Mouse (Mus musculus): ENCODE data around the gene Art4. TPM values are rescaled to one million over a fixed set of nuclear protein-coding genes. Genes with fewer than 3 reads are reported as not detected.

Art4 gene
- polyA plus RNA-seq, 1 experiment, result 0.11 TPM

DNA sequence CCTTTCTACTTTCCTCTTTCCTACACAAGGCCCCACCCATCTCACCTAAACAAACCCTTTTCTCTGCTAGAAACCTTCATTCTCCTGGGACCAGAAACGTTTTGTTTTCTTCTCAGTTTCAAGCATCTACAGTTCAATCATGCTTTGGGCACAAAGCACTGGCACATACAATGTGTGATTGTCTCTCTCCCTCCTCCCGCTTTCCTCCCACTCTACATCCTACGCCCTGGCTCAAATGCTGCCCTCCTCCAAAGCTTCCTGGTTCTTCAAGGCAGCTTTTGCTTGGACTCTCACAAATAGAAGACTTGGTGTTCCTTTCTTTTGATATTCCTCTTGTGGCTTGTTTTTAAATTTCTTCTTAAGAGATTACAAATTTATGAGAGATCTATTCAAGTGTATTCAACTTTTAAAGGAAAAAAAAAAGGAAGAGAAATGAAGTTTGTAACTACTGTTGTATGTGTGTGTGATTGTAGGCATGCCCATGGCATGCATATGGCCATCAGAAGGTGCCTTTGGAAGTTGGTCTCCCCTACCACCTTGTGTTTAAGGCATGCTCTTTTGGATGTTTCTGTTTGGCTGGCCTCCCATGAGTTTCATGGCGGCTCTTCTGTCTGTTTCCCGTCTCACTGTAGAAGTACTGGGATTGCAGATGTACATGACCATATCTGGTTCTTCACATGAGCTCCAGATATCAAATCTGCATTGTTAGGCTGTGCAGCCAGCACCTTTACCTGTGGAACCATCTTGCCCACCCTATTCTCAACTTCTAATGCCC is 11.6 kb downstream of the Art4 start:
- Histone ChIP-seq H3K36me3 (ENCODE audit: control insufficient read depth, insufficient read depth, low read length) (no peaks in the 10 kb centered on the region), H3K27ac (ENCODE audit: insufficient read depth, low read depth, low read length) (no peak overlapping the region), H3K4me3 (ENCODE audit: low read depth, low read length) (no peak overlapping the region), H3K4me1 (ENCODE audit: control insufficient read depth, insufficient read depth, insufficient read length, low read length) (no peaks in the 10 kb centered on the region), H3K27me3 (ENCODE audit: control insufficient read depth, insufficient read depth, low read length) (no peaks in the 10 kb centered on the region)
- 68% methylated on average over 5 of the region's 5 CpGs for WGBS
- TF ChIP-seq POLR2A (IDR thresholded peaks at IDR 0.05; ENCODE audit: low read depth, low read length) (no peak), CTCF (IDR thresholded peaks at IDR 0.05; ENCODE audit: extremely low read depth, insufficient read length, insufficient replicate concordance, low read depth, low read length) (no peak)

DNA sequence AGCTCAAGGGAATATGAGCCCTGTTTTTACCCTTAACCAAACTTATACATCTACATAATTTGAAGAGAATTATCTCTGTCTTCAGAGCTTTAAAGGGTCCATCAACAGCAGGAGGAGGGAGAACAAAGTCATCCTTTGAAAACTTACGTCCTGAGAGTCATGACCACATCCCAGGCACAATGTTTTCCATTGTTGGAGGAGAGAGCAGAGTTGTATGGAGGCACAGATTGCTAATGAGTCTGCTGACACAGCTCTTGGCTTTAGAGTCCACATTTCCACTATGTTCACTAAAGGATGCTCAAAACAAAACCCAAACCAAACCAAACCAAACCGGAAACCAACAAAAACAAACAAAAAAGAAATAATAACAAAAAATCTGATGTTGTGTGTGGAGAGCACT is 12.6 kb downstream of the Art4 start:
- H3K27me3 ChIP-seq (ENCODE audit: control insufficient read depth, insufficient read depth, low read length), result no peaks in the 10 kb centered on the region
- TF ChIP-seq CTCF (IDR thresholded peaks at IDR 0.05; ENCODE audit: extremely low read depth, insufficient read length, insufficient replicate concordance, low read depth, low read length) (no peak), POLR2A (IDR thresholded peaks at IDR 0.05; ENCODE audit: low read depth, low read length) (no peak)
- no peaks in the 10 kb centered on the region for H3K4me1 ChIP-seq (ENCODE audit: control insufficient read depth, insufficient read depth, insufficient read length, low read length)
- H3K27ac ChIP-seq (ENCODE audit: insufficient read depth, low read depth, low read length), result no peak overlapping the region
- H3K4me3 ChIP-seq (ENCODE audit: low read depth, low read length), result no peak overlapping the region
- H3K36me3 ChIP-seq (ENCODE audit: control insufficient read depth, insufficient read depth, low read length), result no peaks in the 10 kb centered on the region
- 68% methylated on average over 2 of the region's 2 CpGs for WGBS

DNA sequence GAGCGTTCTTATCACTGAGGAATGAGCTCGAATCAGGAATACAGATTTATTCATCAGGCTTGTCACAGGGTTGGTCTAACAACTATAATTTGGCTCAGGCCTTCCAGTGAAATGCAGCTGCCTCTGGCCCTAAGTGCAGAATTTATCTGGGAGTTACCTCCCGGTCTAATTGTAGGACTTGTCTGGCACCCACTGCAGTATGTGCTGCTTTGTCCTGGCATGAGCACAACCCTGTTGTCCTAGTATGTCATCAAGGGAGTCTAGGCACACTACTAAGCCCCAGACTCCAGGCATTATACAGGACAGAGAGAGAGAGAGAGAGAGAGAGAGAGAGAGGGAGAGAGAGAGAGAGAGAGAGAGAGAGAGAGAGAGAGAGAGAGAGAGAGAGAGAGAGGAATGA is 20.2 kb downstream of the Art4 start:
- TF ChIP-seq CTCF (IDR thresholded peaks at IDR 0.05; ENCODE audit: extremely low read depth, insufficient read length, insufficient replicate concordance, low read depth, low read length) (no peak), POLR2A (IDR thresholded peaks at IDR 0.05; ENCODE audit: low read depth, low read length) (no peak)
- Histone ChIP-seq H3K27me3 (ENCODE audit: control insufficient read depth, insufficient read depth, low read length) (no peaks in the 10 kb centered on the region), H3K4me1 (ENCODE audit: control insufficient read depth, insufficient read depth, insufficient read length, low read length) (no peaks in the 10 kb centered on the region), H3K27ac (ENCODE audit: insufficient read depth, low read depth, low read length) (no peak overlapping the region), H3K36me3 (ENCODE audit: control insufficient read depth, insufficient read depth, low read length) (no peaks in the 10 kb centered on the region), H3K4me3 (ENCODE audit: low read depth, low read length) (no peak overlapping the region)
- WGBS, result 59% methylated on average over 3 of the region's 3 CpGs

DNA sequence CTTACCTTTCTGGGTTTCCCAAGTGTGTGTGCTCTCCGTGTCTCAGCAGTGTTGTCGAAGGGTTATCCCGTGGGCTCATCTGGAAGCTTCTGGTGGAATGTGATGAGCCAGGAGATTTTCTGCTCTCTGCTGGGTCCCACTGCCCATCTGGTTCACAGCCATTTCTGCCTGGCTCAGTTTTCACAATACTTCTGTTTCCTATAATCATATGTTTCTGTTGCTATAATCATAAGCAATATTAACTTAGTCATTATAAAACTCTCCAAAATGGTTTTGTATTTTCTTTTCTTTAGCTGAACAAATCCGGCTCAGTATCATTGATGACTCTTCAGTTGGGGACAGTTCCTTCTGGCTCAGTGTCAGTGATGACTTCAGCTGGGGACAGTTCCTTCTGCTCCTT is 22.2 kb downstream of the Art4 start, which contains the start of gene Smco3:
Gene Smco3, minus strand, starts transcription at position 101 of the 400 bp plus-strand sequence.
- H3K4me1 ChIP-seq (ENCODE audit: control insufficient read depth, insufficient read depth, insufficient read length, low read length), result no peaks in the 10 kb centered on the region
- no peaks in the 10 kb centered on the region for H3K36me3 ChIP-seq (ENCODE audit: control insufficient read depth, insufficient read depth, low read length)
- no peak within 1 kb of the TSS for H3K4me3 ChIP-seq (ENCODE audit: low read depth, low read length)
- no peaks in the 10 kb centered on the region for H3K27me3 ChIP-seq (ENCODE audit: control insufficient read depth, insufficient read depth, low read length)
- 58% methylated on average over 4 of the region's 4 CpGs for WGBS
- H3K27ac ChIP-seq (ENCODE audit: insufficient read depth, low read depth, low read length), result no peak within 1 kb of the TSS
- TF ChIP-seq CTCF (IDR thresholded peaks at IDR 0.05; ENCODE audit: extremely low read depth, insufficient read length, insufficient replicate concordance, low read depth, low read length), result no peak
- TF ChIP-seq POLR2A (IDR thresholded peaks at IDR 0.05; ENCODE audit: low read depth, low read length), result no peak

GRCm38 (mm10) chr6:136831712-136832111 is 25.8 kb downstream of the Art4 start:
- Histone ChIP-seq H3K4me3 (ENCODE audit: low read depth, low read length) (no peak overlapping the region), H3K27ac (ENCODE audit: insufficient read depth, low read depth, low read length) (no peak overlapping the region), H3K36me3 (ENCODE audit: control insufficient read depth, insufficient read depth, low read length) (no peaks in the 10 kb centered on the region), H3K4me1 (ENCODE audit: control insufficient read depth, insufficient read depth, insufficient read length, low read length) (peaks cover 3% of the 10 kb centered on the region), H3K27me3 (ENCODE audit: control insufficient read depth, insufficient read depth, low read length) (no peaks in the 10 kb centered on the region)
- no peak for TF ChIP-seq POLR2A (IDR thresholded peaks at IDR 0.05; ENCODE audit: low read depth, low read length)
- WGBS, result 79% methylated on average over 5 of the region's 5 CpGs

GRCm38 (mm10) chr6:136828681-136829080 is 28.9 kb downstream of the Art4 start:
- H3K4me3 ChIP-seq (ENCODE audit: low read depth, low read length), result no peak overlapping the region
- 28% methylated on average over 4 of the region's 4 CpGs for WGBS
- TF ChIP-seq POLR2A (IDR thresholded peaks at IDR 0.05; ENCODE audit: low read depth, low read length) (no peak), CTCF (IDR thresholded peaks at IDR 0.05; ENCODE audit: extremely low read depth, insufficient read length, insufficient replicate concordance, low read depth, low read length) (no peak)
- peaks cover 3% of the 10 kb centered on the region for H3K4me1 ChIP-seq (ENCODE audit: control insufficient read depth, insufficient read depth, insufficient read length, low read length)
- peaks cover 14% of the 10 kb centered on the region for H3K36me3 ChIP-seq (ENCODE audit: control insufficient read depth, insufficient read depth, low read length)
- H3K27me3 ChIP-seq (ENCODE audit: control insufficient read depth, insufficient read depth, low read length), result no peaks in the 10 kb centered on the region
- H3K27ac ChIP-seq (ENCODE audit: insufficient read depth, low read depth, low read length), result no peak overlapping the region; the same call in 1 of the 2 replicates

DNA sequence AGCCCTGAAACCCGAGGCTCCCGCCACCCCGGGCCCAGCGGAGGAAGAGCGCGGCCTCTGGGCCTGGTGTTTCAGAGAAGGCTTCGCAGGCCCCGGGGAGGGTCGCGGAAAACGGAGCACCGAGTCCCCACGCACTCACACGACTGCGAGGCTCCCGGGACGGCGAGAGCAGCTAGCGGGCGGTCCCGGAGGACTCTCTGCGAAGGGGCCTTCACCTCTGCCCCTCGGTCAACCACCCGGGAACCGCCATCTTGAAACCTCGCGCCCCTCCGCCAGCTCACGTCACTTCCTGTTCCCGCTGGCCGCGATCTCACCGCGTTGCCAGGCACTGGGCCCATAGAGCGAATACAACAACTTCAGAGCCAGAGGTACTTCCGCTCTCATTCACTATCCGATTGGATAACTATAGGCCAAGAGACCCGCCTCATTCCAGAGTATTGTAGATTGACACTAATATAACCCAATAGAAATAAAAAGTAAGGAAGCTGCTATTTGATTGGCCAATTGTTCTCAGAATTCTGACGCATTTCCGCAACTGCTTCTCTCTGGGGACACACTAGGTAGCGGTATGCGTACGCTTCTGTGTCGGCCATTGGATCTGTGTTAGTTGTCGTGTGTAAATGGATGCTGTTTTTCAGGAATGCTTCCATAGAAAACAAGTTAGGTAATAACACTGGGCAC is 29.5 kb downstream of the Art4 start, which contains the start of gene Wbp11:
Gene Wbp11, minus strand, starts transcription at position 353 of the 681 bp plus-strand sequence.
- H3K4me3 ChIP-seq (ENCODE audit: low read depth, low read length), result peak within 1 kb of the TSS; percentile 96
- no peaks in the 10 kb centered on the region for H3K27me3 ChIP-seq (ENCODE audit: control insufficient read depth, insufficient read depth, low read length)
- H3K27ac ChIP-seq (ENCODE audit: insufficient read depth, low read depth, low read length), result peak within 1 kb of the TSS; percentile 66
- H3K36me3 ChIP-seq (ENCODE audit: control insufficient read depth, insufficient read depth, low read length), result peaks cover 16% of the 10 kb centered on the region
- TF ChIP-seq POLR2A (IDR thresholded peaks at IDR 0.05; ENCODE audit: low read depth, low read length) (peak; percentile 23; the same call in 1 of the 2 replicates), CTCF (IDR thresholded peaks at IDR 0.05; ENCODE audit: extremely low read depth, insufficient read length, insufficient replicate concordance, low read depth, low read length) (no peak)
- under 1% methylated on average over 45 of the region's 45 CpGs for WGBS
- H3K4me1 ChIP-seq (ENCODE audit: control insufficient read depth, insufficient read depth, insufficient read length, low read length), result peaks cover 3% of the 10 kb centered on the region

Data from small intestine, adult 2 months (tissue).